Mouse (Mus musculus) ES-Bruce4 (cell line): Measurements from ENCODE around the gene Galk1. TPM values are rescaled to one million over a fixed set of nuclear protein-coding genes. Genes with fewer than 3 reads are reported as not detected.
A peak's percentile ranks its signal among the peaks of the same experiment; 100 is the strongest.

ENCODE experiments used
- H3K27ac ChIP-seq: 2 replicates; pipeline ENCODE4 v1.5.1; 2012; ENCODE audit warnings: low read length, inconsistent platforms; ENCODE audit not compliant: insufficient read depth
- H3K27me3 ChIP-seq: 2 replicates; pipeline ENCODE4 v1.6.1; 2012; ENCODE audit warnings: mild to moderate bottlenecking, low read length, inconsistent platforms; ENCODE audit not compliant: control insufficient read depth, poor library complexity, insufficient read depth, severe bottlenecking
- H3K36me3 ChIP-seq: 2 replicates; pipeline ENCODE4 v1.6.1; 2012; ENCODE audit warnings: inconsistent platforms, mild to moderate bottlenecking, low read length, moderate library complexity; ENCODE audit not compliant: control insufficient read depth, poor library complexity, insufficient read depth, severe bottlenecking
- H3K4me1 ChIP-seq: one replicate; pipeline ENCODE4 v1.8.1; 2011; ENCODE audit warnings: low read length; ENCODE audit not compliant: control insufficient read depth, insufficient read depth
- H3K4me3 ChIP-seq: 2 replicates; pipeline ENCODE4 v1.5.1; 2011; ENCODE audit warnings: low read depth, mild to moderate bottlenecking, low read length
- H3K9ac ChIP-seq: 2 replicates; pipeline ENCODE4 v1.6.1; 2012; ENCODE audit warnings: low read depth, mild to moderate bottlenecking, inconsistent platforms; ENCODE audit not compliant: poor library complexity, severe bottlenecking
- H3K9me3 ChIP-seq: replicated peaks from 2 replicates; pipeline ENCODE4 v1.6.1; 2012; ENCODE audit warnings: mild to moderate bottlenecking, low read length, inconsistent platforms; ENCODE audit not compliant: control insufficient read depth, poor library complexity, insufficient read depth, severe bottlenecking
- CTCF ChIP-seq: IDR thresholded peaks from one replicate; pipeline ENCODE4 v1.8.1; 2011; ENCODE audit warnings: low read depth, low read length
- EP300 ChIP-seq: IDR thresholded peaks from 2 replicates; pipeline ENCODE4 v1.6.1; 2011; ENCODE audit warnings: low read depth, low read length; ENCODE audit not compliant: insufficient read depth
- POLR2A ChIP-seq: IDR thresholded peaks from one replicate; pipeline ENCODE4 v1.8.1; 2011; ENCODE audit warnings: low read length; ENCODE audit not compliant: insufficient read depth
- polyA plus RNA-seq: library from polyadenylated mRNA; stranded (reverse); fragments of >200 nt; gene quantifications from 2 replicates; pipeline ENCODE4 v1.2.4, GENCODE M21; 2011; ENCODE audit warnings: low read depth; ENCODE audit not compliant: missing spikeins, insufficient read depth, insufficient read length

Gene Galk1
- polyA plus RNA-seq, 1 experiment = 96.4 TPM

GRCm38 (mm10) chr11:116045173-116045572, 32.7 kb upstream of the Galk1 start:
- TF ChIP-seq EP300 (no peak), CTCF (no peak), POLR2A (no peak)
- H3K27ac ChIP-seq = no peak overlapping the region
- no peak overlapping the region for H3K9ac ChIP-seq
- H3K36me3 ChIP-seq = peaks cover 31% of the 10 kb centered on the region
- no peaks in the 10 kb centered on the region for H3K4me1 ChIP-seq
- H3K4me3 ChIP-seq = no peak overlapping the region
- H3K27me3 ChIP-seq = no peaks in the 10 kb centered on the region
- no peaks in the 10 kb centered on the region; the same call in 1 of the 2 replicates for H3K9me3 ChIP-seq

GRCm38 (mm10) chr11:116043286-116043685, 30.8 kb upstream of the Galk1 start:
- no peaks in the 10 kb centered on the region for H3K4me1 ChIP-seq
- no peaks in the 10 kb centered on the region; the same call in 1 of the 2 replicates for H3K9me3 ChIP-seq
- H3K9ac ChIP-seq = no peak overlapping the region
- TF ChIP-seq CTCF (no peak), EP300 (no peak), POLR2A (no peak)
- H3K27me3 ChIP-seq = no peaks in the 10 kb centered on the region
- no peak overlapping the region for H3K4me3 ChIP-seq
- H3K27ac ChIP-seq = no peak overlapping the region
- peaks cover 31% of the 10 kb centered on the region for H3K36me3 ChIP-seq

GRCm38 (mm10) chr11:116042372-116043138, 30.0 kb upstream of the Galk1 start:
- no peaks in the 10 kb centered on the region; the same call in 1 of the 2 replicates for H3K9me3 ChIP-seq
- no peaks in the 10 kb centered on the region for H3K4me1 ChIP-seq
- no peak overlapping the region for H3K9ac ChIP-seq
- H3K27me3 ChIP-seq = no peaks in the 10 kb centered on the region
- H3K27ac ChIP-seq = peak overlapping the region; percentile 1; the same call in 1 of the 2 replicates
- TF ChIP-seq POLR2A (no peak), CTCF (no peak), EP300 (no peak)
- H3K36me3 ChIP-seq = peaks cover 25% of the 10 kb centered on the region
- H3K4me3 ChIP-seq = no peak overlapping the region

GRCm38 (mm10) chr11:116041833-116042232, 29.3 kb upstream of the Galk1 start:
- Histone ChIP-seq H3K27ac (no peak overlapping the region), H3K4me1 (no peaks in the 10 kb centered on the region), H3K27me3 (no peaks in the 10 kb centered on the region), H3K4me3 (no peak overlapping the region), H3K9me3 (no peaks in the 10 kb centered on the region; the same call in 1 of the 2 replicates), H3K9ac (no peak overlapping the region), H3K36me3 (peaks cover 22% of the 10 kb centered on the region)
- TF ChIP-seq EP300 = no peak

- H3K9ac ChIP-seq = no peak overlapping the region
- H3K36me3 ChIP-seq = peaks cover 20% of the 10 kb centered on the region
- H3K4me1 ChIP-seq = no peaks in the 10 kb centered on the region
- H3K27me3 ChIP-seq = no peaks in the 10 kb centered on the region
- TF ChIP-seq CTCF = no peak
- no peak for TF ChIP-seq POLR2A
- TF ChIP-seq EP300 = no peak
- H3K27ac ChIP-seq = no peak overlapping the region
- H3K9me3 ChIP-seq = no peaks in the 10 kb centered on the region; the same call in 1 of the 2 replicates
- no peak overlapping the region for H3K4me3 ChIP-seq
Measured at GRCm38 (mm10) chr11:116040593-116040992, 28.1 kb upstream of the Galk1 start.

GRCm38 (mm10) chr11:116037826-116038225, 25.3 kb upstream of the Galk1 start:
- Histone ChIP-seq H3K9me3 (peaks cover 16% of the 10 kb centered on the region), H3K27ac (no peak overlapping the region), H3K9ac (no peak overlapping the region), H3K36me3 (peaks cover 23% of the 10 kb centered on the region), H3K27me3 (no peaks in the 10 kb centered on the region), H3K4me3 (no peak overlapping the region), H3K4me1 (no peaks in the 10 kb centered on the region)
- TF ChIP-seq CTCF = no peak
- TF ChIP-seq EP300 = no peak
- TF ChIP-seq POLR2A = no peak
